Mouse (Mus musculus) kidney, postnatal 25 days (tissue): ENCODE data around the gene Tmem108.

ENCODE experiments used
- DNase-seq, 2 experiments: peaks; one replicate each; pipeline ENCODE4 v3.0.0; 2021; ENCODE audit warnings: mixed read lengths in 2 of 2

Gene Tmem108

GRCm38 (mm10) chr9:103434116-103434515 lies 327.5 kb downstream of the Tmem108 start:
- no peak for DNase-seq
